Mouse (Mus musculus) brown adipose tissue, adult 24 weeks (tissue): ENCODE data around the gene Plekhm1. TPM values are rescaled to one million over a fixed set of nuclear protein-coding genes. Genes with fewer than 3 reads are reported as not detected.

Source experiments
- polyA plus RNA-seq: library from polyadenylated mRNA; stranded (reverse); fragments of >200 nt; gene quantifications from 2 replicates; pipeline ENCODE4 v1.2.4, GENCODE M21; 2012; ENCODE audit not compliant: missing spikeins, insufficient read depth, insufficient read length

Plekhm1 gene
- polyA plus RNA-seq, 1 experiment: 13.4 TPM

Other genes starting within 250 kb of the Plekhm1 start
- gene Fmnl1, start 241.6 kb downstream of the Plekhm1 start, polyA plus RNA-seq: 2.8 and 3.8 TPM in 2 replicates
- gene 1700023F06Rik, start 204.1 kb downstream of the Plekhm1 start, polyA plus RNA-seq: not detected in 2 replicates
- not detected in 2 replicates for gene Spata32, start 194.3 kb downstream of the Plekhm1 start, polyA plus RNA-seq
- gene Map3k14, start 145.2 kb downstream of the Plekhm1 start, polyA plus RNA-seq: 1.5 and 3.8 TPM in 2 replicates
- 3.8 and 6.9 TPM in 2 replicates for gene Arhgap27, start 49.0 kb downstream of the Plekhm1 start, polyA plus RNA-seq
- not detected in 2 replicates for gene Lrrc37a, start 91.9 kb upstream of the Plekhm1 start, polyA plus RNA-seq
- not detected in 2 replicates for gene Gm884, start 208.5 kb upstream of the Plekhm1 start, polyA plus RNA-seq
- gene Lyzl6, start 226.2 kb upstream of the Plekhm1 start, polyA plus RNA-seq: not detected in 2 replicates
- gene Rprml, start 236.9 kb upstream of the Plekhm1 start, polyA plus RNA-seq: 1.0 and 1.1 TPM in 2 replicates